Mouse (Mus musculus) bone marrow macrophage, adult 2 months (primary cell): ENCODE data around the gene Dpy19l1.

Experiments used
- CTCF ChIP-seq: IDR thresholded peaks from 2 replicates; pipeline ENCODE4 v1.5.1; 2012; ENCODE audit warnings: low read depth, mild to moderate bottlenecking, low read length, moderate library complexity
- POLR2A ChIP-seq: IDR thresholded peaks from 2 replicates; pipeline ENCODE4 v1.6.1; 2012; ENCODE audit warnings: mild to moderate bottlenecking, low read depth, low read length, borderline replicate concordance

DNA sequence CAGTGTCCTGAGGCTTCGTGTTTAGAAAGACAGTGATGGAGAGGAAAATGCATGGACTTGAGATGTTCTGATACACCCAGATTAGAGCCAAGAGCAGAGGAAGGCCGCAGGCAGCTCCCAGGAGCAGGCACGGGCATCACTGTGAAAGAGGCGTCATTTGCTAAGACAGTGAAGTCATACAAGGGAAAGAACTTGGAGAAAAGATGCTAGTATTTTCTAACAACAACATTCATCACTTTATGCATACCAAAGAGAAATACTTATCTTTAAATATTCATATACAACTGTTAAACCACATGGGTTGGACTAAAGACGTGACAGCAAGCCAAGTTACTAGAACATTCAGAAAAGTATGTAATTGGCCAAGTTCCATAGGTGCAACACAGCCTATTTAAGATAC is 35.8 kb downstream of the Dpy19l1 start:
- TF ChIP-seq CTCF (no peak), POLR2A (no peak)
